Mouse (Mus musculus) MEL (cell line): Measurements from ENCODE around the gene Ankrd66. TPM values are rescaled to one million over a fixed set of nuclear protein-coding genes. Genes with fewer than 3 reads are reported as not detected.

Experiments
- DNase-seq: peaks from one replicate; pipeline ENCODE4 v3.0.0; 2011; ENCODE audit warnings: low read depth, low spot score
- H3K27ac ChIP-seq: 2 replicates; pipeline ENCODE4 v1.5.1; 2012; ENCODE audit warnings: low read depth, mild to moderate bottlenecking, control low read depth, low read length, moderate library complexity; ENCODE audit not compliant: control insufficient read depth
- H3K27me3 ChIP-seq, 2 experiments: fragments of 150-350 bp in 1 of 2; sonication (generic) in 1 of 2; 2 replicates each; pipeline ENCODE4 v1.6.1; 2012; ENCODE audit warnings: low read length in 2 of 2, mild to moderate bottlenecking in 2 of 2, improper control_type of control experiment in 1 of 2, moderate library complexity in 1 of 2; ENCODE audit not compliant: insufficient read depth in 2 of 2, control insufficient read depth in 1 of 2
- H3K36me3 ChIP-seq, 2 experiments: 2 replicates each; pipeline ENCODE4 v1.6.1; 2012 to 2014; ENCODE audit warnings: low read length in 2 of 2, improper control_type of control experiment in 1 of 2, inconsistent platforms in 1 of 2, mild to moderate bottlenecking in 1 of 2; ENCODE audit not compliant: insufficient read depth in 2 of 2, control insufficient read depth in 1 of 2
- H3K4me1 ChIP-seq, 2 experiments: fragments of 150-350 bp in 1 of 2; sonication (generic) in 1 of 2; 2 replicates each; pipeline ENCODE4 v1.6.1; 2012; ENCODE audit warnings: low read length in 2 of 2, improper control_type of control experiment in 1 of 2, mild to moderate bottlenecking in 1 of 2; ENCODE audit not compliant: insufficient read depth in 2 of 2, control insufficient read depth in 1 of 2
- H3K4me3 ChIP-seq, 2 experiments: fragments of 150-350 bp in 1 of 2; sonication (generic) in 1 of 2; 2 replicates each; pipeline ENCODE4 v1.5.1; 2012; ENCODE audit warnings: low read depth in 2 of 2, low read length in 2 of 2, mild to moderate bottlenecking in 2 of 2, moderate library complexity in 2 of 2, control low read depth in 1 of 2, improper control_type of control experiment in 1 of 2; ENCODE audit not compliant: control insufficient read depth in 1 of 2, insufficient read depth in 1 of 2
- H3K79me2 ChIP-seq: 2 replicates; pipeline ENCODE4 v1.6.1; 2012; ENCODE audit warnings: mild to moderate bottlenecking, low read length, moderate library complexity; ENCODE audit not compliant: control insufficient read depth, poor library complexity, insufficient read depth
- H3K9ac ChIP-seq: 2 replicates; pipeline ENCODE4 v1.6.1; 2012; ENCODE audit warnings: low read depth, mild to moderate bottlenecking, control low read depth, low read length, moderate library complexity; ENCODE audit not compliant: control insufficient read depth, poor library complexity, severe bottlenecking
- H3K9me3 ChIP-seq: fragments of 150-350 bp; sonication (generic); replicated peaks from 2 replicates; pipeline ENCODE4 v1.6.1; 2012; ENCODE audit warnings: mild to moderate bottlenecking, low read length, improper control_type of control experiment, moderate library complexity; ENCODE audit not compliant: insufficient read depth
- ETS1 ChIP-seq: IDR thresholded peaks from 2 replicates; pipeline ENCODE4 v1.6.1; 2012; ENCODE audit warnings: low read depth, mild to moderate bottlenecking, inconsistent platforms, low read length, improper control_type of control experiment, moderate library complexity
- GATA1 ChIP-seq: IDR thresholded peaks from 2 replicates; pipeline ENCODE4 v1.6.1; 2011; ENCODE audit warnings: low read depth, low read length, improper control_type of control experiment
- KAT2A ChIP-seq: conservative IDR thresholded peaks from 2 replicates; pipeline ENCODE4 v1.6.1; 2012; ENCODE audit warnings: low read depth, low read length, improper control_type of control experiment, inconsistent platforms
- MAFK ChIP-seq: IDR thresholded peaks from 2 replicates; pipeline ENCODE4 v1.6.1; 2011; ENCODE audit warnings: low read depth, mild to moderate bottlenecking, low read length, improper control_type of control experiment, borderline replicate concordance
- MEF2A ChIP-seq: IDR thresholded peaks from 2 replicates; pipeline ENCODE4 v1.6.1; 2014; ENCODE audit warnings: low read depth, mild to moderate bottlenecking, inconsistent platforms, low read length, improper control_type of control experiment; ENCODE audit not compliant: poor library complexity, insufficient replicate concordance, severe bottlenecking; ENCODE audit errors: extremely low read depth
- MXI1 ChIP-seq: IDR thresholded peaks from 2 replicates; pipeline ENCODE4 v1.6.1; 2011; ENCODE audit warnings: mild to moderate bottlenecking, low read depth, low read length, improper control_type of control experiment
- NRF1 ChIP-seq: IDR thresholded peaks from 2 replicates; pipeline ENCODE4 v1.6.1; 2014; ENCODE audit warnings: low read depth, mild to moderate bottlenecking, inconsistent platforms, low read length, improper control_type of control experiment, moderate library complexity; ENCODE audit not compliant: poor library complexity, insufficient read depth, severe bottlenecking
- POLR2A ChIP-seq, 2 experiments: IDR thresholded peaks; 2 replicates each; pipeline ENCODE4 v1.6.1; 2011 to 2012; ENCODE audit warnings: low read length in 2 of 2, mild to moderate bottlenecking in 2 of 2, control low read depth in 1 of 2, improper control_type of control experiment in 1 of 2, low read depth in 1 of 2, moderate library complexity in 1 of 2; ENCODE audit not compliant: control insufficient read depth in 1 of 2, insufficient read depth in 1 of 2, poor library complexity in 1 of 2
- RAD21 ChIP-seq: IDR thresholded peaks from 2 replicates; pipeline ENCODE4 v1.6.1; 2011; ENCODE audit warnings: mild to moderate bottlenecking, low read depth, low read length, improper control_type of control experiment
- RCOR1 ChIP-seq: IDR thresholded peaks from 2 replicates; pipeline ENCODE4 v1.6.1; 2012; ENCODE audit warnings: low read depth, mild to moderate bottlenecking, inconsistent platforms, low read length, improper control_type of control experiment
- TAL1 ChIP-seq: IDR thresholded peaks from 2 replicates; pipeline ENCODE4 v1.6.1; 2012; ENCODE audit warnings: mild to moderate bottlenecking, inconsistent platforms, low read length, moderate library complexity, mixed read lengths
- UBTF ChIP-seq: IDR thresholded peaks from 2 replicates; pipeline ENCODE4 v1.6.1; 2012; ENCODE audit warnings: low read depth, mild to moderate bottlenecking, inconsistent platforms, low read length, improper control_type of control experiment, moderate library complexity, borderline replicate concordance; ENCODE audit not compliant: insufficient read depth
- USF1 ChIP-seq: IDR thresholded peaks from 2 replicates; pipeline ENCODE4 v1.6.1; 2014; ENCODE audit warnings: low read depth, mild to moderate bottlenecking, inconsistent platforms, low read length, improper control_type of control experiment, moderate library complexity
- USF2 ChIP-seq, 2 experiments: IDR thresholded peaks; 2 replicates each; pipeline ENCODE4 v1.6.1; 2011 to 2012; ENCODE audit warnings: improper control_type of control experiment in 2 of 2, low read length in 2 of 2, borderline replicate concordance in 1 of 2, inconsistent platforms in 1 of 2, low read depth in 1 of 2, mild to moderate bottlenecking in 1 of 2; ENCODE audit not compliant: insufficient read depth in 1 of 2
- ZC3H11A ChIP-seq: IDR thresholded peaks from 2 replicates; pipeline ENCODE4 v1.6.1; 2012; ENCODE audit warnings: low read depth, mild to moderate bottlenecking, inconsistent platforms, low read length, improper control_type of control experiment
- ZMIZ1 ChIP-seq: IDR thresholded peaks from 2 replicates; pipeline ENCODE4 v1.6.1; 2012; ENCODE audit warnings: low read depth, mild to moderate bottlenecking, inconsistent platforms, low read length, improper control_type of control experiment, moderate library complexity
- ZNF384 ChIP-seq: IDR thresholded peaks from 2 replicates; pipeline ENCODE4 v1.6.1; 2012; ENCODE audit warnings: low read depth, mild to moderate bottlenecking, inconsistent platforms, low read length, improper control_type of control experiment
- polyA plus RNA-seq, 2 experiments: library from polyadenylated mRNA; stranded (reverse) in 1 of 2; unstranded in 1 of 2; fragments of >175 nt in 1 of 2; fragments of >200 nt in 1 of 2; gene quantifications; 2 replicates each; pipeline versions ENCODE4 v1.2.1 to v1.2.4; 2012; ENCODE audit warnings: low replicate concordance in 2 of 2, low read depth in 1 of 2; ENCODE audit not compliant: insufficient read length in 2 of 2, insufficient read depth in 1 of 2, missing spikeins in 1 of 2
- total RNA-seq: library from RNA; depleted of rRNA; stranded (reverse); fragments of 300-350 nt; gene quantifications from 2 replicates; pipeline ENCODE4 v1.2.3, GENCODE M21; 2012; rRNA removed

Ankrd66 gene
- total and polyA plus RNA-seq, 3 experiments = not detected

DNA sequence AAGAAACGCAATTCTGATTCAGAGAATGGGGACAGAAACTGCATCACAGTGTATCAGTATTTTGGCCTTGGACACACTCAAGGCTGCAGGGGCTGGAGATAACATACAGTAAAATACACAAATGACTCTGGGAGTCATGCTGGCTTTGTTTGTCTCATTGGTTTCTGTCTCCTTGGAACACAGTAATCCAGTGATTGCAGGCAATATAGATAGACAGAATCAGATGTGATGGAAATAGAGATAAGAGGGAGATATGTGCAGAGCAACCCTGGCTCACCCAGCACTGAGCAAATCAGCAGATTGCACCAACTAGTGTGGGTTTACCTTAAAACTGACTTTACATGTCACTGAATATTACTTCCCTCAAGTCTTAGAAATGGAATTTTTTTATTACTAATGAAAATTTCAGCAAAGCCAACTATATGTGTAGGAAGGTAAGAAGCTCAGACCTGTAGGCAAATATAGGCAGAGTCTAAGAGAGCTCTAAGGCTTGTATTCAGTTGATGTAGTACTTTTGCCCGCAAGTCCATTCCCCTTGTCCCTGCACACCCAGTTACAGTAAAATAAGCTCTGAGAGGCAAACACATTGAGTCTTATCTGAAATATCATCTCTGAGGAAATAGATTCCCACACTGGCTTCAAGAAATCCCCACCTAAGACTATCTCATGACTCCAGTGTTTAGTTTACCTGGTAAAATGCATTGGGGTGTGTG lies 54.8 kb downstream of the Ankrd66 start:
- Histone ChIP-seq H3K4me1 (no peaks in the 10 kb centered on the region), H3K9ac (no peak overlapping the region), H3K9me3 (no peaks in the 10 kb centered on the region), H3K27ac (no peak overlapping the region)
- TF ChIP-seq RCOR1 = no peak
- no peak for TF ChIP-seq UBTF
- no peak for TF ChIP-seq MEF2A
- no peak for TF ChIP-seq MAFK
- no peak for TF ChIP-seq GATA1
- TF ChIP-seq POLR2A (IDR thresholded peaks at IDR 0.05; ENCODE audit: control insufficient read depth in 1 of 2, insufficient read depth in 1 of 2, low read depth in 1 of 2, low read length in 2 of 2, poor library complexity in 1 of 2) = no peak
- no peak for TF ChIP-seq ZNF384
- TF ChIP-seq KAT2A = no peak
- no peak for TF ChIP-seq USF1
- TF ChIP-seq NRF1 = no peak
- no peak for TF ChIP-seq RAD21
- no peak for TF ChIP-seq TAL1
- TF ChIP-seq MXI1 = no peak
- TF ChIP-seq, all 39 proteins: peak for 0
- Histone ChIP-seq H3K4me3 (no peak overlapping the region), H3K36me3 (no peaks in the 10 kb centered on the region), H3K27me3 (no peaks in the 10 kb centered on the region), H3K79me2 (no peaks in the 10 kb centered on the region)
- DNase-seq = no peak

DNA sequence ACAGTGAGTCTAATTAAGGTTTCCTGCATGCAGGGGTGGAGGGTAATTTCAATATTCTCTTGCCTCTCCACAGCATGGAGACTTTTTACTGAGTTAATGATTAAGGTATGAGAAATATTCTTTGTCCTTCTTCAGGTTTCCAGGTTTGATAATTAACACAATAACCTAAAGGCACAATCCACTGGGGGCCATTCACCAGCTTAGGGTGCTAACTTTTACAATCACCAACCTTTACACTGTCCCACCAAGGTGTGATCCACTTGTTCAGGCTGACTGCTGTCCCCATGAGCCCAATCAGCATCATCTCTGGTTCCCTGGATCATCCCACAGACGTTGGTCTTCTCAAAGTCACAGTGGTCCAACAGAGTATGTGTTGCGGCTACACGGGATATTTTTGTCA lies 57.5 kb downstream of the Ankrd66 start:
- H3K27me3 ChIP-seq = no peaks in the 10 kb centered on the region
- no peaks in the 10 kb centered on the region for H3K9me3 ChIP-seq
- no peak overlapping the region for H3K4me3 ChIP-seq
- no peak for DNase-seq
- H3K79me2 ChIP-seq = no peaks in the 10 kb centered on the region
- no peaks in the 10 kb centered on the region for H3K36me3 ChIP-seq
- no peaks in the 10 kb centered on the region for H3K4me1 ChIP-seq
- no peak overlapping the region for H3K27ac ChIP-seq
- no peak for TF ChIP-seq ZMIZ1
- TF ChIP-seq POLR2A (IDR thresholded peaks at IDR 0.05; ENCODE audit: control insufficient read depth in 1 of 2, insufficient read depth in 1 of 2, low read depth in 1 of 2, low read length in 2 of 2, poor library complexity in 1 of 2) = no peak
- no peak for TF ChIP-seq USF2 (IDR thresholded peaks at IDR 0.05; ENCODE audit: borderline replicate concordance in 1 of 2, insufficient read depth in 1 of 2, low read depth in 1 of 2, low read length in 2 of 2)
- TF ChIP-seq RCOR1 = no peak
- no peak for TF ChIP-seq ZC3H11A
- no peak for TF ChIP-seq MAFK
- TF ChIP-seq ETS1 = no peak
- H3K9ac ChIP-seq = no peak overlapping the region

Other genes starting within 250 kb of the Ankrd66 start
- gene Adgrf5, start 183.2 kb downstream of the Ankrd66 start, total RNA-seq = not detected in 2 replicates
- gene Adgrf5, start 183.2 kb downstream of the Ankrd66 start, polyA plus RNA-seq = not detected
- gene Mep1a, start 40.8 kb downstream of the Ankrd66 start, total RNA-seq = not detected in 2 replicates
- not detected for gene Mep1a, start 40.8 kb downstream of the Ankrd66 start, polyA plus RNA-seq
- not detected in 2 replicates for gene Pla2g7, start 24.5 kb upstream of the Ankrd66 start, total RNA-seq
- not detected for gene Pla2g7, start 24.5 kb upstream of the Ankrd66 start, polyA plus RNA-seq
- gene Tdrd6, start 86.7 kb upstream of the Ankrd66 start, total RNA-seq = not detected in 2 replicates
- not detected for gene Tdrd6, start 86.7 kb upstream of the Ankrd66 start, polyA plus RNA-seq
- not detected in 2 replicates for gene Slc25a27, start 123.6 kb upstream of the Ankrd66 start, total RNA-seq
- gene Slc25a27, start 123.6 kb upstream of the Ankrd66 start, polyA plus RNA-seq = not detected
- gene Cyp39a1, start 123.8 kb upstream of the Ankrd66 start, total RNA-seq = not detected in 2 replicates
- not detected for gene Cyp39a1, start 123.8 kb upstream of the Ankrd66 start, polyA plus RNA-seq